Mouse (Mus musculus) yolk sac, embryonic 10.5 days (tissue): Measurements from ENCODE around the gene Ifna16.

Source experiments
- DNase-seq: peaks from one replicate; pipeline ENCODE4 v3.0.0-alpha.2; 2017; ENCODE audit warnings: low spot score

The Ifna16 gene

DNA sequence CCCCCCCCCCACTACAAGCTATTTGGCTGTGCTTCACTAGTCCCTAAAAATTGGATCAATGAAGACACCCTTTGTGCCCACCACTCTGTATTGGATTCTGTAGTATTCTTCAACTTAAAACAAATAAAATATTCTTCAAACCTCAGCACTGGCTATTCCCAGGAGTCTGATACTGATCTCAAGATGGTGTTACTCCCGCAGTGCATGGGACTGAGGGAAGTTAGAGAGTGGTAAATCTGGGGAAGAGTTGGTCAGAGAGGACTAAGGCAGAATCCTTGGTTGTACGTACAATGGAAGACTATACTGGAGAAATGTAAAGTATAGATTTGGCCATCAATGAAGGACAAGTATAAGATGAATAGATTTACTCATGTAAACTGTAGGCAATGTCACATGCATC is 34.2 kb downstream of the Ifna16 start:
- DNase-seq: no peak

DNA sequence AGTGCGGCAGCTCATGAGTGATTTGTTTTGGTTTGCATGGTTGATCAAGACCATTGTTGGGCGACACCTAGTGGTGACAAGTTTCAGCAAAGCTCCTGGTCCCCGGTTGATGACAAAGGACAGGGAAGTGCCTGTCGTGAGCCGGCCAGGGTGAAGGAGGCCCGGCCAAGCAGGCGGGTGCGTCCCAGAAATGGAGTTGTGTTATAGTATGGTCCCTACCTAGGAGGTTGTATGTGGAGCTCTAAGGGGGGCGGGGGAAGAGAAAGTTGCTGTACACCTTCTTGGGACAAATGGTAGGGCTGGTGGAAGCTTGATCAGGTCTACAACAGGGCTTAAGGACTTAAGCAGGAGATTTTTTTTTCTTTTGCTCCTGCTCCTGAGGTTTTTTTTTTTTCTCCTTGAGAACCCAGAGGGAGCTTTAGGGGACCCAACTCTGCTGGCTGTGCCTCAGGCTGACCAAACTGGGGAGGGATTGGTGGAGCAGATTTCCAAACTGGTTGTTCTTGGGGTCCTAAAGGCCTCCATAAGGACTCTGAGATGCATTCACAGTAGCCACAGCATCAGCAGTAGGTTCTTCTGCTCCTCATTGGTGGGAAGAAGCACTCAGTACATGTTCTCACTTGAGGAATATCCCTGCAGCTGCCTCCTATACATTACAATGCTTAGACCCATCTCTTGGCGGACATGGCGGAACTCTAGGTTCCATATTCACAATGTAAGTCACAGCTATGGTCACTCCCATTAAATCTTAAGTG is 35.5 kb downstream of the Ifna16 start:
- peak; percentile 76 for DNase-seq

DNA sequence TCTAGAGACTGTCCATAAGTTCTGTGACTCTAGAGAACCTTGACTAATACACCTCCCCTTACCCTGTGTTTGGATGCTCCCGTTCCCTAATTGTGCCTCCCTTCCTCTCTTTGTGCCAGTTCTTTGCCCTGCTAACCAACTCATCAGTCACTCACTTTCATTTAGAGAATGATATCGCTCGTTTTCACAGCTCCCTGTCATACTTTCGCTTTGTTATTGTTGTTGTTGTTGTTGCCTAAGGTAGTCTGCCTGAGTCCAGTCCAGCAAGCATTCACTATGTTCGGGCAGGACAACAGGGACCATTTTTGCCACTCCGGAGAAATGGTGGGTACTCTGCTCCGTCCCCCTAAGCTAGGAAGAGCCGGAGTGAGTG is 36.0 kb downstream of the Ifna16 start:
- DNase-seq: no peak

DNA sequence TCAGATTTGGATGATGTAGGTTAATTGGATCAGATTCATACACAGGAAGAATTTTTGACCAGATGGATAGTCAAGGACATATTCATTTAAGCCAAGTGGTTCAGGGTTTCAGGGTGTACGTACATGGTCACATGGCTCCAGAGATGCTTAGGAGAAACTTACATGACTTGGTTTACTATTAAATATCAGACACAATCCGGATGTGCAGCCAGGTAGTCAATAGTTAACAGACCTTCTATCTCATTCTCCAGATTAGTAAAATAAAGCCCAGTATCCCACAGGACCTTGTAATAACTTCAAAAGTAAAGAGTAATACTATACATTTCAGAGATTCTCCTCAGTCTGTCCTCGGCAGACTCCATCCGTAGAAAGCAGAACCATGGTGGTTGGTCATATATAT is 42.4 kb downstream of the Ifna16 start, which contains the start of gene C87499:
C87499 (minus strand) TSS at position 101 of the 400 bp plus-strand sequence.
- no peak for DNase-seq
